Mouse (Mus musculus): ENCODE measurements around the gene Atf6.

DNA sequence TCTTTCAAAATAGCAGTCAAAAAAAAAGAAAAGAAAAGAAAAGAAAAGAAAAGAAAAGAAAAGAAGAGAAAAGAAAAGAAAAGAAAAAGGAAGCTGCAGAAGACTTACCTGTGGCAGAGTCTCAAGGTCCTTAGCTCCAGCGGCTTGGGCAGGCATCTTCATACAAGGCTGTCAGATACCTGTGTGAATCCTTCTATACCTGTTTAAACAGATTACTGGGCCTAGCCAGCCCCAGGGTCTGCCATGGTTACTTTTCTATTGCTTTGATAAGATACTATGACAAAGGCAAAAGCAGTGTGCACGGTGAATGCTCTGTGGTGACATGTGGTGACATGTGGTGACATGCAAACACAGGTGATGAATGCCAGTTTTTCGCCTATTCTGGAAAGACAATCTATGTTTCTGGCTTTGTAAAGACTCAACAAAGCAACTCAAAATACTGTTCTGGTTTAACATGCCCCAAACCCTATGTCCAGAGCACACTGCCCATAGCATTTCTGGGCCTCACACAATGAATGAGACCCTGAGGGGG, 167.0 kb downstream of the Atf6 start:
- no peak for TF ChIP-seq CTCF (IDR thresholded peaks at IDR 0.05; ENCODE audit: control insufficient read depth, insufficient read depth, insufficient read length)
- TF ChIP-seq USF1 (IDR thresholded peaks at IDR 0.05; ENCODE audit: low read depth) = no peak

Measured in C2C12 (cell line).